ENCODE assay signal across 19 mouse cellular contexts in genomic region chr17:6202389-6203110, GRCm38 (mm10). TPM values are rescaled to one million over a fixed set of nuclear protein-coding genes. Genes with fewer than 3 reads are reported as not detected.
DNase-seq lines count a peak whose midpoint lies in the region; ATAC-seq and TF ChIP-seq lines count a peak whose summit lies in the region.
"Had no signal": no experiment of that assay in that cellular context is flagged by ENCODE, and none has a peak within 500 bp of the region (broad histone marks: within the 10 kb centered on the region; RNA-seq: fewer than 3 reads in every experiment).

No protein-coding gene starts in this region.

- H3K9ac ChIP-seq in forebrain, embryonic 14.5 days (ENCODE audit: low read length), result no peak overlapping the region
- no peak overlapping the region for H3K9ac ChIP-seq in forebrain, embryonic 15.5 days (replicated peaks)
- H3K9ac ChIP-seq: hindbrain, embryonic 14.5 days; limb, embryonic 13.5 days; lung, embryonic 15.5 days; neural tube, embryonic 15.5 days had no signal

- H3K27ac ChIP-seq in forebrain, embryonic 14.5 days (ENCODE audit: low read depth, low read length), result no peak overlapping the region
- H3K27ac ChIP-seq in forebrain, embryonic 15.5 days (replicated peaks), result no peak overlapping the region
- H3K27ac ChIP-seq in gastrocnemius, adult 2 months, result no peak overlapping the region
- H3K27ac ChIP-seq: hindbrain, embryonic 14.5 days; limb, embryonic 13.5 days; lung, embryonic 15.5 days; neural tube, embryonic 15.5 days had no signal

- peaks cover 85% of the 10 kb centered on the region for H3K36me3 ChIP-seq in forebrain, embryonic 14.5 days (ENCODE audit: control insufficient read depth, insufficient read depth, low read length)
- H3K36me3 ChIP-seq in forebrain, embryonic 15.5 days, result peaks cover 56% of the 10 kb centered on the region

- H3K4me1 ChIP-seq in forebrain, embryonic 14.5 days (ENCODE audit: control insufficient read depth, insufficient read depth, low read length), result no peaks in the 10 kb centered on the region
- 0 out of 2 replicates have a peak, but pooled peaks cover 3% of the 10 kb centered on the region for H3K4me1 ChIP-seq in forebrain, embryonic 15.5 days
- H3K4me1 ChIP-seq: limb, embryonic 13.5 days; lung, embryonic 15.5 days; neural tube, embryonic 15.5 days had no signal

- no peak for ATAC-seq in forebrain, embryonic 14.5 days
- ATAC-seq in forebrain, embryonic 15.5 days (replicated peaks), result no peak
- ATAC-seq: CD4-positive, CD25-positive, alpha-beta regulatory T cell, adult 4 months; midbrain, embryonic 16.5 days; Patski had no signal

- peak; percentile 26 for DNase-seq in forebrain, embryonic 14.5 days (ENCODE audit: low spot score)
- DNase-seq in right cerebral cortex, adult 18-20 months, result peak; percentile 81
- no peak for DNase-seq in right cerebral cortex, postnatal 4 days
- DNase-seq in left cerebral cortex, postnatal 25 days (ENCODE audit: low spot score in 2 of 2), result peak; percentile 65 to 93
- no peak for DNase-seq in gastrocnemius, adult 2 months
- DNase-seq in embryo, embryonic 10.5 days (ENCODE audit: low spot score), result no peak
- DNase-seq in ovary, postnatal 10 days (ENCODE audit: low spot score), result no peak
- DNase-seq: adrenal gland, postnatal 14 days; gastrocnemius, postnatal 10 days; kidney, postnatal 10 days; thymus, adult 18-20 months had no signal

- no peaks in the 10 kb centered on the region for H3K27me3 ChIP-seq in forebrain, embryonic 14.5 days (replicated peaks; ENCODE audit: control insufficient read depth, insufficient read depth, low read length)
- H3K27me3 ChIP-seq in forebrain, embryonic 15.5 days, result no peaks in the 10 kb centered on the region
- H3K27me3 ChIP-seq: limb, embryonic 13.5 days; lung, embryonic 15.5 days; neural tube, embryonic 15.5 days; Patski had no signal

- no peak overlapping the region for H3K4me2 ChIP-seq in forebrain, embryonic 14.5 days (ENCODE audit: low read length)
- no peak overlapping the region for H3K4me2 ChIP-seq in forebrain, embryonic 15.5 days (replicated peaks)
- H3K4me2 ChIP-seq: hindbrain, embryonic 14.5 days; limb, embryonic 13.5 days; lung, embryonic 15.5 days; neural tube, embryonic 15.5 days had no signal

- no peak for TF ChIP-seq CTCF in gastrocnemius, adult 2 months (IDR thresholded peaks at IDR 0.05)

- intact Hi-C loops in left cerebral cortex, postnatal 25 days (cut with DNase I), result no loop called here
- intact Hi-C loops in gastrocnemius, adult 2 months (cut with DNase I), result no loop called here

- no peaks in the 10 kb centered on the region for H3K9me3 ChIP-seq in forebrain, embryonic 14.5 days (replicated peaks; ENCODE audit: control insufficient read depth, low read length)
- H3K9me3 ChIP-seq in forebrain, embryonic 15.5 days, result no peaks in the 10 kb centered on the region
- H3K9me3 ChIP-seq: limb, embryonic 13.5 days; lung, embryonic 15.5 days; neural tube, embryonic 15.5 days had no signal

- WGBS in forebrain, embryonic 14.5 days, result 83% methylated on average over 14 of the region's 14 CpGs
- WGBS in forebrain, embryonic 15.5 days, result 77% methylated on average over 14 of the region's 14 CpGs

- H3K4me3 ChIP-seq in forebrain, embryonic 14.5 days (ENCODE audit: low read depth, low read length), result no peak overlapping the region
- no peak overlapping the region for H3K4me3 ChIP-seq in forebrain, embryonic 15.5 days
- no peak overlapping the region for H3K4me3 ChIP-seq in gastrocnemius, adult 2 months
- H3K4me3 ChIP-seq: limb, embryonic 13.5 days; lung, embryonic 15.5 days; neural tube, embryonic 15.5 days had no signal

RNA-seq across cellular contexts. Expression of gene Tmem181a, which starts 54.1 kb away (rescaled TPM):
- polyA plus RNA-seq in forebrain, embryonic 14.5 days (2014; fragmentation: Nextera tagmentation; extraction: Ambion mirVana), result 24.5 and 35.5 TPM in 2 replicates
- 38.2 and 40.1 TPM in 2 replicates for polyA plus RNA-seq in forebrain, embryonic 15.5 days (2015; fragmentation: Nextera tagmentation; extraction: Ambion mirVana)
- total RNA-seq in left cerebral cortex, postnatal 25 days (2021), result 10 to 100 TPM; 70.0 to 71.7 TPM
- total RNA-seq in gastrocnemius, adult 2 months (2021), result 1 to 10 TPM; 4.0 to 6.0 TPM

Comparison
In these comparisons a context has a peak if more than half of its experiments do, and no peak if none do; other contexts are left out.
1. DNase-seq: peak in forebrain, embryonic 14.5 days (single experiment), right cerebral cortex, adult 18-20 months (single experiment) and left cerebral cortex, postnatal 25 days (2 of 2); none in right cerebral cortex, postnatal 4 days (single experiment), gastrocnemius, adult 2 months (single experiment), embryo, embryonic 10.5 days (single experiment) and ovary, postnatal 10 days (single experiment).
2. RNA of gene Tmem181a, which starts 54.1 kb away (total RNA-seq): 70.0 to 71.7 TPM in left cerebral cortex, postnatal 25 days; 4.0 to 6.0 TPM in gastrocnemius, adult 2 months; every median in the first group is over 10 times any median in the second.